Mouse (Mus musculus) heart, postnatal 0 days (tissue): Measurements from ENCODE around the gene Oxtr. TPM values are rescaled to one million over a fixed set of nuclear protein-coding genes. Genes with fewer than 3 reads are reported as not detected.
A peak's percentile ranks its signal among the peaks of the same experiment; 100 is the strongest.

Experiments
- ATAC-seq: fragments of 200-750 bp; cut with Nextera tagmentation; 2 replicates; pipeline ENCODE4 v1.8.0; 2017; ENCODE audit warnings: low read depth, moderate number of reproducible peaks, moderate library complexity; ENCODE audit not compliant: insufficient read depth
- DNase-seq: peaks from one replicate; pipeline ENCODE4 v3.0.0-alpha.2; 2016; ENCODE audit warnings: low spot score
- H3K27ac ChIP-seq: fragments of 300-500 bp; sonication (generic); 2 replicates; pipeline ENCODE4 v1.5.1; 2014; ENCODE audit warnings: low read depth, mild to moderate bottlenecking
- H3K27me3 ChIP-seq: fragments of 300-500 bp; sonication (generic); 2 replicates; pipeline ENCODE4 v1.6.1; 2014; ENCODE audit warnings: low read length, mixed read lengths; ENCODE audit not compliant: control insufficient read depth, insufficient read depth
- H3K36me3 ChIP-seq: fragments of 300-500 bp; sonication (generic); replicated peaks from 2 replicates; pipeline ENCODE4 v1.6.1; 2014; ENCODE audit warnings: low read length, mixed read lengths; ENCODE audit not compliant: control insufficient read depth, insufficient read depth
- H3K4me1 ChIP-seq: fragments of 300-500 bp; sonication (generic); 2 replicates; pipeline ENCODE4 v1.6.1; 2014; ENCODE audit warnings: antibody characterized with exemption; ENCODE audit not compliant: control insufficient read depth, insufficient read depth
- H3K4me2 ChIP-seq: fragments of 300-500 bp; sonication (generic); 2 replicates; pipeline ENCODE4 v1.6.1; 2014; ENCODE audit warnings: low read depth, mild to moderate bottlenecking, low read length, moderate library complexity
- H3K4me3 ChIP-seq: fragments of 300-500 bp; sonication (generic); 2 replicates; pipeline ENCODE4 v1.5.1; 2014; ENCODE audit warnings: low read depth, low read length
- H3K9ac ChIP-seq: fragments of 300-500 bp; sonication (generic); replicated peaks from 2 replicates; pipeline ENCODE4 v1.6.1; 2014; ENCODE audit warnings: low read depth, low read length, mixed read lengths
- H3K9me3 ChIP-seq: fragments of 300-500 bp; sonication (generic); replicated peaks from 2 replicates; pipeline ENCODE4 v1.6.1; 2016; ENCODE audit warnings: low read length; ENCODE audit not compliant: control insufficient read depth
- CTCF ChIP-seq: IDR thresholded peaks from 2 replicates; pipeline ENCODE4 v1.5.1; 2016; ENCODE audit warnings: antibody characterized with exemption, control low read depth, low read depth
- EP300 ChIP-seq: IDR thresholded peaks from 2 replicates; pipeline ENCODE4 v1.6.1; 2016; ENCODE audit warnings: antibody characterized with exemption, low read depth
- WGBS: fragments of 180-500 bp; shearing (Covaris S2); extraction: QIAGEN DNeasy Blood & Tissue Kit; methylation state at CpG from one replicate; pipeline ENCODE4 v1.1.7; 2014; 5-methylcytosine and 5-hydroxymethylcytosine counted together
- polyA plus RNA-seq: library from polyadenylated mRNA; unstranded; fragments of >200 nt; fragmentation: Nextera tagmentation; extraction: Ambion mirVana; gene quantifications from 2 replicates; pipeline ENCODE4 v1.2.1, GENCODE M21; 2015
- total RNA-seq: library from RNA; depleted of rRNA; stranded (reverse); fragments of >200 nt; gene quantifications from 2 replicates; pipeline ENCODE4 v1.2.3, GENCODE M21; 2014; ENCODE audit warnings: low replicate concordance

Gene Oxtr
- total and polyA plus RNA-seq, 2 experiments from 2014 or later, result 0.05 TPM; not detected in 1

GRCm38 (mm10) chr6:112498716-112499115 is 9.0 kb upstream of the Oxtr start:
- Histone ChIP-seq H3K27me3 (peaks cover 3% of the 10 kb centered on the region; the same call in 1 of the 2 replicates), H3K9ac (no peak overlapping the region), H3K4me1 (no peaks in the 10 kb centered on the region), H3K9me3 (no peaks in the 10 kb centered on the region), H3K36me3 (no peaks in the 10 kb centered on the region), H3K4me3 (no peak overlapping the region), H3K4me2 (no peak overlapping the region), H3K27ac (no peak overlapping the region)
- 83% methylated on average over 3 of the region's 3 CpGs for WGBS
- DNase-seq (no peak), ATAC-seq (no peak)
- TF ChIP-seq EP300 (no peak), CTCF (no peak)

- 36% methylated on average over 2 of the region's 2 CpGs for WGBS
- Histone ChIP-seq H3K27ac (no peak overlapping the region), H3K9me3 (no peaks in the 10 kb centered on the region), H3K4me1 (no peaks in the 10 kb centered on the region), H3K9ac (no peak overlapping the region), H3K27me3 (peaks cover 3% of the 10 kb centered on the region; the same call in 1 of the 2 replicates), H3K36me3 (no peaks in the 10 kb centered on the region), H3K4me2 (no peak overlapping the region), H3K4me3 (no peak overlapping the region)
- DNase-seq (no peak), ATAC-seq (no peak)
- TF ChIP-seq CTCF (no peak), EP300 (no peak)
Observed at GRCm38 (mm10) chr6:112497456-112497855, 7.7 kb upstream of the Oxtr start.

GRCm38 (mm10) chr6:112496291-112497060 is 6.7 kb upstream of the Oxtr start:
- ATAC-seq (no peak), DNase-seq (no peak)
- H3K4me1 ChIP-seq, result no peaks in the 10 kb centered on the region
- H3K9me3 ChIP-seq, result no peaks in the 10 kb centered on the region
- peaks cover 3% of the 10 kb centered on the region; the same call in 1 of the 2 replicates for H3K27me3 ChIP-seq
- H3K4me3 ChIP-seq, result no peak overlapping the region
- no peak overlapping the region for H3K9ac ChIP-seq
- no peak overlapping the region for H3K27ac ChIP-seq
- TF ChIP-seq CTCF, result no peak
- 77% methylated on average over 8 of the region's 8 CpGs for WGBS
- H3K36me3 ChIP-seq, result no peaks in the 10 kb centered on the region
- H3K4me2 ChIP-seq, result no peak overlapping the region

GRCm38 (mm10) chr6:112495219-112495618 is 5.5 kb upstream of the Oxtr start:
- ATAC-seq (no peak), DNase-seq (no peak)
- Histone ChIP-seq H3K4me3 (no peak overlapping the region), H3K9ac (no peak overlapping the region), H3K36me3 (no peaks in the 10 kb centered on the region), H3K4me1 (no peaks in the 10 kb centered on the region), H3K9me3 (no peaks in the 10 kb centered on the region), H3K27me3 (peaks cover 9% of the 10 kb centered on the region), H3K4me2 (no peak overlapping the region), H3K27ac (no peak overlapping the region)
- 66% methylated on average over 4 of the region's 4 CpGs for WGBS
- no peak for TF ChIP-seq CTCF

GRCm38 (mm10) chr6:112494620-112495081 is 4.9 kb upstream of the Oxtr start:
- Histone ChIP-seq H3K4me2 (no peak overlapping the region), H3K4me1 (peaks cover under 1% of the 10 kb centered on the region; the same call in 1 of the 2 replicates), H3K27ac (no peak overlapping the region), H3K9me3 (no peaks in the 10 kb centered on the region), H3K36me3 (no peaks in the 10 kb centered on the region), H3K4me3 (no peak overlapping the region), H3K9ac (no peak overlapping the region), H3K27me3 (peaks cover 15% of the 10 kb centered on the region)
- ATAC-seq (no peak), DNase-seq (no peak)
- 50% methylated on average over 10 of the region's 10 CpGs for WGBS
- TF ChIP-seq CTCF (peak; percentile 40), EP300 (no peak)

- Histone ChIP-seq H3K4me1 (peaks cover 9% of the 10 kb centered on the region), H3K4me3 (no peak overlapping the region), H3K27ac (no peak overlapping the region), H3K27me3 (peaks cover 24% of the 10 kb centered on the region), H3K9me3 (no peaks in the 10 kb centered on the region), H3K4me2 (no peak overlapping the region), H3K36me3 (no peaks in the 10 kb centered on the region), H3K9ac (no peak overlapping the region)
- DNase-seq, result no peak
- WGBS, result 81% methylated on average over 9 of the region's 9 CpGs
- TF ChIP-seq CTCF (no peak), EP300 (no peak)
- ATAC-seq, result no peak
Observed at GRCm38 (mm10) chr6:112493371-112493770, 3.6 kb upstream of the Oxtr start.
